Mouse (Mus musculus) limb, embryonic 13.5 days (tissue): ENCODE results near the gene Mrvi1. TPM values are rescaled to one million over a fixed set of nuclear protein-coding genes. Genes with fewer than 3 reads are reported as not detected.

Experiments
- ATAC-seq: fragments of 200-750 bp; cut with Nextera tagmentation; 2 replicates; pipeline ENCODE4 v1.8.0; 2017; ENCODE audit warnings: low read depth, moderate number of reproducible peaks, moderate TSS enrichment; ENCODE audit not compliant: low FRiP score
- H3K27ac ChIP-seq: fragments of 300-500 bp; sonication (generic); 2 replicates; pipeline ENCODE4 v1.5.1; 2015; ENCODE audit warnings: inconsistent platforms, mild to moderate bottlenecking, moderate library complexity
- H3K27me3 ChIP-seq: fragments of 300-500 bp; sonication (generic); 2 replicates; pipeline ENCODE4 v1.6.1; 2015; ENCODE audit warnings: mild to moderate bottlenecking, inconsistent platforms
- H3K36me3 ChIP-seq: fragments of 300-500 bp; sonication (generic); 2 replicates; pipeline ENCODE4 v1.6.1; 2015; ENCODE audit warnings: inconsistent platforms, mild to moderate bottlenecking, moderate library complexity
- H3K4me1 ChIP-seq: fragments of 300-500 bp; sonication (generic); 2 replicates; pipeline ENCODE4 v1.6.1; 2015; ENCODE audit warnings: inconsistent platforms
- H3K4me2 ChIP-seq: fragments of 300-500 bp; sonication (generic); replicated peaks from 2 replicates; pipeline ENCODE4 v1.6.1; 2015; ENCODE audit warnings: inconsistent platforms, mild to moderate bottlenecking, moderate library complexity
- H3K4me3 ChIP-seq: fragments of 300-500 bp; sonication (generic); 2 replicates; pipeline ENCODE4 v1.5.1; 2015; ENCODE audit warnings: moderate library complexity, mild to moderate bottlenecking, inconsistent platforms
- H3K9ac ChIP-seq: fragments of 300-500 bp; sonication (generic); 2 replicates; pipeline ENCODE4 v1.6.1; 2015; ENCODE audit warnings: mild to moderate bottlenecking, inconsistent platforms
- H3K9me3 ChIP-seq: fragments of 300-500 bp; sonication (generic); 2 replicates; pipeline ENCODE4 v1.6.1; 2016; ENCODE audit warnings: inconsistent platforms
- WGBS: fragments of 180-500 bp; shearing (Covaris S2); methylation state at CpG from one replicate; pipeline ENCODE4 v1.1.7; 2015; 5-methylcytosine and 5-hydroxymethylcytosine counted together
- polyA plus RNA-seq: library from polyadenylated mRNA; unstranded; fragments of >200 nt; fragmentation: Nextera tagmentation; extraction: Ambion mirVana; gene quantifications from 2 replicates; pipeline ENCODE4 v1.2.1, GENCODE M21; 2015

The Mrvi1 gene
- polyA plus RNA-seq, 1 experiment from 2014 or later: 1.6 TPM

- Histone ChIP-seq H3K4me1 (peaks cover 4% of the 10 kb centered on the region), H3K27me3 (no peaks in the 10 kb centered on the region), H3K9ac (no peak overlapping the region), H3K9me3 (no peaks in the 10 kb centered on the region), H3K36me3 (no peaks in the 10 kb centered on the region), H3K27ac (no peak overlapping the region), H3K4me3 (no peak overlapping the region), H3K4me2 (no peak overlapping the region)
- no peak for ATAC-seq
- 46% methylated on average over 5 of the region's 5 CpGs for WGBS
Measured at GRCm38 (mm10) chr7:110860129-110860528, 122.1 kb downstream of the Mrvi1 start.

GRCm38 (mm10) chr7:110855604-110856003 is 126.7 kb downstream of the Mrvi1 start:
- no peak for ATAC-seq
- Histone ChIP-seq H3K9ac (no peak overlapping the region), H3K4me3 (no peak overlapping the region), H3K9me3 (no peaks in the 10 kb centered on the region), H3K27me3 (no peaks in the 10 kb centered on the region), H3K27ac (no peak overlapping the region), H3K4me2 (no peak overlapping the region), H3K4me1 (peaks cover 7% of the 10 kb centered on the region; the same call in 1 of the 2 replicates), H3K36me3 (no peaks in the 10 kb centered on the region)
- WGBS: 65% methylated on average over 1 of the region's 1 CpGs

- WGBS: 79% methylated on average over 8 of the region's 8 CpGs
- H3K9ac ChIP-seq: no peak overlapping the region
- H3K27me3 ChIP-seq: no peaks in the 10 kb centered on the region
- no peak for ATAC-seq
- H3K4me2 ChIP-seq: no peak overlapping the region
- no peaks in the 10 kb centered on the region for H3K36me3 ChIP-seq
- no peaks in the 10 kb centered on the region for H3K9me3 ChIP-seq
- H3K4me3 ChIP-seq: no peak overlapping the region
- H3K27ac ChIP-seq: no peak overlapping the region
- H3K4me1 ChIP-seq: peaks cover 7% of the 10 kb centered on the region; the same call in 1 of the 2 replicates
Measured at GRCm38 (mm10) chr7:110854927-110855546, 127.2 kb downstream of the Mrvi1 start.

- H3K9ac ChIP-seq: no peak overlapping the region
- ATAC-seq: no peak
- no peak overlapping the region for H3K27ac ChIP-seq
- WGBS: 56% methylated on average over 3 of the region's 3 CpGs
- H3K9me3 ChIP-seq: no peaks in the 10 kb centered on the region
- H3K4me3 ChIP-seq: no peak overlapping the region
- H3K4me2 ChIP-seq: no peak overlapping the region
- peaks cover 7% of the 10 kb centered on the region; the same call in 1 of the 2 replicates for H3K4me1 ChIP-seq
- H3K27me3 ChIP-seq: no peaks in the 10 kb centered on the region
- no peaks in the 10 kb centered on the region for H3K36me3 ChIP-seq
Measured at GRCm38 (mm10) chr7:110854519-110854918, 127.7 kb downstream of the Mrvi1 start.

- no peaks in the 10 kb centered on the region for H3K9me3 ChIP-seq
- ATAC-seq: no peak
- no peak overlapping the region for H3K27ac ChIP-seq
- H3K27me3 ChIP-seq: no peaks in the 10 kb centered on the region
- no peak overlapping the region for H3K4me3 ChIP-seq
- H3K4me2 ChIP-seq: no peak overlapping the region
- no peak overlapping the region for H3K9ac ChIP-seq
- H3K36me3 ChIP-seq: no peaks in the 10 kb centered on the region
- H3K4me1 ChIP-seq: peaks cover 7% of the 10 kb centered on the region; the same call in 1 of the 2 replicates
- 67% methylated on average over 10 of the region's 10 CpGs for WGBS
Measured at GRCm38 (mm10) chr7:110853611-110854010, 128.7 kb downstream of the Mrvi1 start.

- Histone ChIP-seq H3K27ac (no peak overlapping the region), H3K9me3 (no peaks in the 10 kb centered on the region)
Measured at GRCm38 (mm10) chr7:110851541-110852203, 130.6 kb downstream of the Mrvi1 start.

GRCm38 (mm10) chr7:110848371-110848770 is 133.9 kb downstream of the Mrvi1 start:
- WGBS: 82% methylated on average over 1 of the region's 1 CpGs
- no peak overlapping the region for H3K4me3 ChIP-seq

More at GRCm38 (mm10) chr7:110851541-110852203, 130.6 kb downstream of the Mrvi1 start:
- 61% methylated on average over 7 of the region's 7 CpGs for WGBS
- Histone ChIP-seq H3K4me2 (no peak overlapping the region), H3K36me3 (no peaks in the 10 kb centered on the region), H3K4me3 (no peak overlapping the region), H3K27me3 (no peaks in the 10 kb centered on the region), H3K9ac (no peak overlapping the region), H3K4me1 (peaks cover 7% of the 10 kb centered on the region; the same call in 1 of the 2 replicates)
- no peak for ATAC-seq

GRCm38 (mm10) chr7:110847321-110847720 is 134.9 kb downstream of the Mrvi1 start:
- H3K36me3 ChIP-seq: no peaks in the 10 kb centered on the region
- no peak overlapping the region for H3K9ac ChIP-seq
- no peak for ATAC-seq
- H3K4me1 ChIP-seq: peaks cover 13% of the 10 kb centered on the region; the same call in 1 of the 2 replicates
- no peak overlapping the region for H3K27ac ChIP-seq
- peaks cover 3% of the 10 kb centered on the region; the same call in 1 of the 2 replicates for H3K9me3 ChIP-seq
- H3K27me3 ChIP-seq: no peaks in the 10 kb centered on the region
- no peak overlapping the region for H3K4me2 ChIP-seq
- 78% methylated on average over 2 of the region's 2 CpGs for WGBS
- no peak overlapping the region for H3K4me3 ChIP-seq

More at GRCm38 (mm10) chr7:110848371-110848770, 133.9 kb downstream of the Mrvi1 start:
- Histone ChIP-seq H3K27me3 (no peaks in the 10 kb centered on the region), H3K9ac (no peak overlapping the region), H3K27ac (no peak overlapping the region), H3K4me1 (peaks cover 11% of the 10 kb centered on the region; the same call in 1 of the 2 replicates), H3K4me2 (no peak overlapping the region), H3K36me3 (no peaks in the 10 kb centered on the region), H3K9me3 (peaks cover 3% of the 10 kb centered on the region; the same call in 1 of the 2 replicates)
- ATAC-seq: no peak

- Histone ChIP-seq H3K9me3 (peaks cover 3% of the 10 kb centered on the region; the same call in 1 of the 2 replicates), H3K36me3 (no peaks in the 10 kb centered on the region), H3K4me2 (peak within 1 kb of the TSS; percentile 78), H3K4me1 (peaks cover 6% of the 10 kb centered on the region; the same call in 1 of the 2 replicates), H3K9ac (peak within 1 kb of the TSS; percentile 75), H3K27ac (peak within 1 kb of the TSS; percentile 76), H3K4me3 (peak within 1 kb of the TSS; percentile 61), H3K27me3 (no peaks in the 10 kb centered on the region)
- WGBS: 0% methylated on average over 40 of the region's 42 CpGs
- ATAC-seq: peak; percentile 94
Measured at GRCm38 (mm10) chr7:110843916-110844874, 138.1 kb downstream of the Mrvi1 start, which contains the start of gene Rnf141. Gene Rnf141, minus strand, starts transcription at chr7:110844457.

- Histone ChIP-seq H3K36me3 (0 out of 2 replicates have a peak, but pooled peaks cover 4% of the 10 kb centered on the region), H3K9me3 (no peaks in the 10 kb centered on the region), H3K4me3 (no peak overlapping the region), H3K4me2 (no peak overlapping the region), H3K27me3 (no peaks in the 10 kb centered on the region), H3K4me1 (peaks cover 6% of the 10 kb centered on the region; the same call in 1 of the 2 replicates), H3K9ac (no peak overlapping the region), H3K27ac (no peak overlapping the region)
- ATAC-seq: no peak
- 69% methylated on average over 4 of the region's 4 CpGs for WGBS
Measured at GRCm38 (mm10) chr7:110840332-110840731, 141.9 kb downstream of the Mrvi1 start.

- H3K36me3 ChIP-seq: peaks cover 23% of the 10 kb centered on the region
- no peak for ATAC-seq
- no peak overlapping the region for H3K4me2 ChIP-seq
- H3K27ac ChIP-seq: no peak overlapping the region
- H3K4me1 ChIP-seq: no peaks in the 10 kb centered on the region
- 56% methylated on average over 3 of the region's 3 CpGs for WGBS
- H3K9ac ChIP-seq: no peak overlapping the region
- no peaks in the 10 kb centered on the region for H3K27me3 ChIP-seq
- H3K9me3 ChIP-seq: no peaks in the 10 kb centered on the region
- H3K4me3 ChIP-seq: no peak overlapping the region
Measured at GRCm38 (mm10) chr7:110834522-110834921, 147.7 kb downstream of the Mrvi1 start.
